Mouse (Mus musculus): ENCODE results near the gene Rnf185.

Gene Rnf185

GRCm38 (mm10) chr11:3452167-3452639 lies at the start of gene Rnf185:
TSS of gene Rnf185 (minus strand) at chr11:3452363.
- peak; percentile 93 to 94 for DNase-seq (ENCODE audit: low spot score in 2 of 2)

- no peak for DNase-seq (ENCODE audit: low spot score in 2 of 2)
Measured at GRCm38 (mm10) chr11:3497296-3497695, 45.1 kb upstream of the Rnf185 start.

GRCm38 (mm10) chr11:3496756-3497155 lies 44.6 kb upstream of the Rnf185 start:
- no peak for DNase-seq (ENCODE audit: low spot score in 2 of 2)

- DNase-seq (ENCODE audit: low spot score in 2 of 2), result no peak
Measured at GRCm38 (mm10) chr11:3495496-3495895, 43.3 kb upstream of the Rnf185 start.

- DNase-seq (ENCODE audit: low spot score in 2 of 2), result no peak
Measured at GRCm38 (mm10) chr11:3494857-3495256, 42.7 kb upstream of the Rnf185 start.

GRCm38 (mm10) chr11:3492748-3493147 lies 40.6 kb upstream of the Rnf185 start:
- no peak for DNase-seq (ENCODE audit: low spot score in 2 of 2)

GRCm38 (mm10) chr11:3489036-3489435 lies 36.9 kb upstream of the Rnf185 start:
- DNase-seq (ENCODE audit: low spot score in 2 of 2), result no peak

GRCm38 (mm10) chr11:3487952-3488570 lies 35.9 kb upstream of the Rnf185 start, which contains the start of gene Pla2g3:
TSS of gene Pla2g3 (plus strand) at chr11:3488284.
- no peak for DNase-seq (ENCODE audit: low spot score in 2 of 2)

- no peak for DNase-seq (ENCODE audit: low spot score in 2 of 2)
Measured at GRCm38 (mm10) chr11:3486349-3486748, 34.2 kb upstream of the Rnf185 start.

- peak in 1 of 2 experiments; percentile 34 for DNase-seq (ENCODE audit: low spot score in 2 of 2)
Measured at GRCm38 (mm10) chr11:3483980-3484642, 31.9 kb upstream of the Rnf185 start.

GRCm38 (mm10) chr11:3475489-3475888 lies 23.3 kb upstream of the Rnf185 start:
- DNase-seq (ENCODE audit: low spot score in 2 of 2), result no peak

GRCm38 (mm10) chr11:3474480-3475115 lies 22.4 kb upstream of the Rnf185 start:
- DNase-seq (ENCODE audit: low spot score in 2 of 2), result no peak

GRCm38 (mm10) chr11:3472484-3472883 lies 20.3 kb upstream of the Rnf185 start:
- peak; percentile 84 to 88 for DNase-seq (ENCODE audit: low spot score in 2 of 2)

- DNase-seq (ENCODE audit: low spot score in 2 of 2), result no peak
Measured at GRCm38 (mm10) chr11:3471448-3471850, 19.3 kb upstream of the Rnf185 start.

- DNase-seq (ENCODE audit: low spot score in 2 of 2), result no peak
Measured at GRCm38 (mm10) chr11:3462846-3463245, 10.7 kb upstream of the Rnf185 start.

- DNase-seq (ENCODE audit: low spot score in 2 of 2), result no peak
Measured at GRCm38 (mm10) chr11:3459105-3459468, 6.9 kb upstream of the Rnf185 start.

GRCm38 (mm10) chr11:3458428-3459104 lies 6.4 kb upstream of the Rnf185 start:
- DNase-seq (ENCODE audit: low spot score in 2 of 2), result no peak

GRCm38 (mm10) chr11:3456354-3456753 lies 4.2 kb upstream of the Rnf185 start:
- DNase-seq (ENCODE audit: low spot score in 2 of 2), result peak; percentile 76 to 83

- no peak for DNase-seq (ENCODE audit: low spot score in 2 of 2)
Measured at GRCm38 (mm10) chr11:3454506-3454905, 2.3 kb upstream of the Rnf185 start.

GRCm38 (mm10) chr11:3453467-3453866 lies 1.3 kb upstream of the Rnf185 start:
- no peak for DNase-seq (ENCODE audit: low spot score in 2 of 2)

- peak in 1 of 2 experiments; percentile 41 for DNase-seq (ENCODE audit: low spot score in 2 of 2)
Measured at GRCm38 (mm10) chr11:3452769-3453168, 606 bp upstream of the Rnf185 start.

GRCm38 (mm10) chr11:3451701-3452163 lies 431 bp downstream of the Rnf185 start:
- peak in 1 of 2 experiments; percentile 63 for DNase-seq (ENCODE audit: low spot score in 2 of 2)

All from right cerebral cortex, adult 2 months (tissue).